8 mouse cellular contexts compared by ENCODE assay signal in genomic region chr10:79854801-79855541, GRCm38 (mm10). TPM values are rescaled to one million over a fixed set of nuclear protein-coding genes. Genes with fewer than 3 reads are reported as not detected.
DNase-seq lines count a peak whose midpoint lies in the region; ATAC-seq and TF ChIP-seq lines count a peak whose summit lies in the region.

No protein-coding gene starts in this region.

- intact Hi-C loops in left cerebral cortex, postnatal 4 days (cut with DNase I) = no loop called here
- intact Hi-C loops in left cerebral cortex, postnatal 36 days (cut with DNase I) = loop anchor here (1.0 to 2.0 kb wide), 2 partner anchors 20 to 88 kb away; partner anchors contain the start of genes Plppr3 and Prtn3

- TF ChIP-seq CTCF in cerebellum, adult 2 months (IDR thresholded peaks at IDR 0.05; ENCODE audit: borderline replicate concordance, insufficient read depth, low read depth, low read length) = no peak

- under 1% methylated on average over 83 of the region's 83 CpGs for WGBS in cerebellum, adult 2 months
- 0% methylated on average over 75 of the region's 83 CpGs for WGBS in liver, embryonic 16.5 days (ENCODE audit: insufficient replicate concordance)
- WGBS in neural tube, embryonic 14.5 days = under 1% methylated on average over 77 of the region's 83 CpGs

- peaks cover 40% of the 10 kb centered on the region for H3K4me1 ChIP-seq in cerebellum, adult 2 months (ENCODE audit: control insufficient read depth, insufficient read depth, low read length)
- peaks cover 59% of the 10 kb centered on the region for H3K4me1 ChIP-seq in liver, embryonic 16.5 days (ENCODE audit: control insufficient read depth, low read depth, low read length)
- peaks cover 58% of the 10 kb centered on the region for H3K4me1 ChIP-seq in neural tube, embryonic 14.5 days (ENCODE audit: control insufficient read depth, insufficient read depth, low read length)

- H3K27me3 ChIP-seq in cerebellum, adult 2 months (ENCODE audit: control insufficient read depth, insufficient read depth, low read length) = no peaks in the 10 kb centered on the region
- no peaks in the 10 kb centered on the region for H3K27me3 ChIP-seq in liver, embryonic 16.5 days (ENCODE audit: control insufficient read depth, insufficient read depth, low read depth, low read length)
- H3K27me3 ChIP-seq in neural tube, embryonic 14.5 days (ENCODE audit: control insufficient read depth, insufficient read depth, low read length) = no peaks in the 10 kb centered on the region

- peak overlapping the region; percentile 84 for H3K4me2 ChIP-seq in liver, embryonic 16.5 days (ENCODE audit: low read depth, low read length)
- peak overlapping the region; percentile 99 for H3K4me2 ChIP-seq in neural tube, embryonic 14.5 days (ENCODE audit: low read depth, low read length)

- DNase-seq in left cerebral cortex, postnatal 4 days = peak; percentile 79
- no peak for DNase-seq in left cerebral cortex, postnatal 36 days (ENCODE audit: low spot score in 2 of 2)
- DNase-seq in cerebellum, adult 2 months = no peak
- DNase-seq in gastrocnemius, adult 18-20 months (ENCODE audit: low spot score) = peak; percentile 63
- peak; percentile 84 for DNase-seq in thymus, postnatal 25 days

- H3K27ac ChIP-seq in cerebellum, adult 2 months (ENCODE audit: insufficient read depth, low read length) = peak overlapping the region; percentile 87
- peak overlapping the region; percentile 97 for H3K27ac ChIP-seq in liver, embryonic 16.5 days (ENCODE audit: low read length)
- peak overlapping the region; percentile 99 for H3K27ac ChIP-seq in neural tube, embryonic 14.5 days (ENCODE audit: low read depth, low read length)

- no peak for TF ChIP-seq POLR2A in cerebellum, adult 2 months (IDR thresholded peaks at IDR 0.05; ENCODE audit: borderline replicate concordance, insufficient read depth, low read length)

- peak overlapping the region; percentile 93 for H3K9ac ChIP-seq in liver, embryonic 16.5 days (ENCODE audit: low read depth, low read length)
- H3K9ac ChIP-seq in neural tube, embryonic 14.5 days (replicated peaks; ENCODE audit: low read depth, low read length) = peak overlapping the region; percentile 96

- H3K36me3 ChIP-seq in liver, embryonic 16.5 days (ENCODE audit: control insufficient read depth, insufficient read depth) = peaks cover 28% of the 10 kb centered on the region
- peaks cover 24% of the 10 kb centered on the region for H3K36me3 ChIP-seq in neural tube, embryonic 14.5 days (ENCODE audit: control insufficient read depth, insufficient read depth, low read length)

- no peaks in the 10 kb centered on the region for H3K9me3 ChIP-seq in liver, embryonic 16.5 days (replicated peaks; ENCODE audit: control insufficient read depth, low read length)
- H3K9me3 ChIP-seq in neural tube, embryonic 14.5 days (ENCODE audit: control insufficient read depth, low read length) = no peaks in the 10 kb centered on the region

- ATAC-seq in inflammation-experienced regulatory T-cells, adult 6 months = peak; percentile 23
- peak; percentile 12 for ATAC-seq in liver, embryonic 16.5 days (ENCODE audit: low read depth)
- ATAC-seq in neural tube, embryonic 14.5 days (ENCODE audit: low read depth) = peak; percentile 36

- peak overlapping the region; percentile 79 for H3K4me3 ChIP-seq in cerebellum, adult 2 months (replicated peaks; ENCODE audit: insufficient read depth, low read depth, low read length)
- H3K4me3 ChIP-seq in liver, embryonic 16.5 days (ENCODE audit: low read depth, low read length) = peak overlapping the region; percentile 98
- H3K4me3 ChIP-seq in neural tube, embryonic 14.5 days (ENCODE audit: low read depth, low read length) = peak overlapping the region; percentile 97

RNA-seq across cellular contexts. Expression of gene Ptbp1, which starts 0.7 kb away (rescaled TPM):
- 10 to 100 TPM; 91.7 to 92.7 TPM for total RNA-seq in left cerebral cortex, postnatal 4 days (2021)
- total RNA-seq in left cerebral cortex, postnatal 36 days (2021) = 10 to 100 TPM; 40.2 to 51.9 TPM
- polyA plus RNA-seq in cerebellum, adult 2 months (2012; rRNA removed) = 64.2 and 68.6 TPM in 2 replicates
- 10 to 100 TPM; 12.7 to 22.7 TPM for total RNA-seq in gastrocnemius, adult 18-20 months (2021)
- 100 to 1,000 TPM in 2 of 3 experiments, 10 to 100 TPM in 1; 97.4 to 169 (median 149) TPM for polyA plus RNA-seq in inflammation-experienced regulatory T-cells, adult 6 months (2017; shearing (Covaris generic))
- polyA plus RNA-seq in liver, embryonic 16.5 days (2015; fragmentation: Nextera tagmentation; extraction: Ambion mirVana) = 112 and 124 TPM in 2 replicates
- 36.9 and 53.5 TPM in 2 replicates for polyA plus RNA-seq in neural tube, embryonic 14.5 days (2014; fragmentation: Nextera tagmentation; extraction: Ambion mirVana)

RNA-seq across cellular contexts. Expression of gene Prtn3, which starts 19.3 kb away (rescaled TPM):
- 1 to 10 TPM; 6.9 to 7.0 TPM for total RNA-seq in left cerebral cortex, postnatal 4 days (2021)
- total RNA-seq in left cerebral cortex, postnatal 36 days (2021) = 1 to 10 TPM; 2.2 to 2.4 TPM
- 2.4 and 2.5 TPM in 2 replicates for polyA plus RNA-seq in cerebellum, adult 2 months (2012; rRNA removed)
- total RNA-seq in gastrocnemius, adult 18-20 months (2021) = not detected
- not detected for polyA plus RNA-seq in inflammation-experienced regulatory T-cells, adult 6 months (2017; shearing (Covaris generic))
- 96.8 and 106 TPM in 2 replicates for polyA plus RNA-seq in liver, embryonic 16.5 days (2015; fragmentation: Nextera tagmentation; extraction: Ambion mirVana)
- polyA plus RNA-seq in neural tube, embryonic 14.5 days (2014; fragmentation: Nextera tagmentation; extraction: Ambion mirVana) = 11.1 and 12.4 TPM in 2 replicates

RNA-seq across cellular contexts. Expression of gene Plppr3, which starts 19.5 kb away (rescaled TPM):
- 100 to 1,000 TPM; 277 to 305 TPM for total RNA-seq in left cerebral cortex, postnatal 4 days (2021)
- total RNA-seq in left cerebral cortex, postnatal 36 days (2021) = 10 to 100 TPM; 50.4 to 57.1 TPM
- polyA plus RNA-seq in cerebellum, adult 2 months (2012; rRNA removed) = 46.0 and 49.3 TPM in 2 replicates
- under 1 TPM; 0.11 to 0.17 TPM for total RNA-seq in gastrocnemius, adult 18-20 months (2021)
- 1 to 10 TPM; 1.6 to 3.3 (median 2.2) TPM for polyA plus RNA-seq in inflammation-experienced regulatory T-cells, adult 6 months (2017; shearing (Covaris generic))
- 4.8 and 5.1 TPM in 2 replicates for polyA plus RNA-seq in liver, embryonic 16.5 days (2015; fragmentation: Nextera tagmentation; extraction: Ambion mirVana)
- 299 and 327 TPM in 2 replicates for polyA plus RNA-seq in neural tube, embryonic 14.5 days (2014; fragmentation: Nextera tagmentation; extraction: Ambion mirVana)

RNA-seq across cellular contexts. Expression of gene Elane, which starts 31.1 kb away (rescaled TPM):
- not detected for total RNA-seq in left cerebral cortex, postnatal 4 days (2021)
- total RNA-seq in left cerebral cortex, postnatal 36 days (2021) = not detected
- 0.15 TPM in 1 of 2 replicates, not detected in the other for polyA plus RNA-seq in cerebellum, adult 2 months (2012; rRNA removed)
- not detected for total RNA-seq in gastrocnemius, adult 18-20 months (2021)
- polyA plus RNA-seq in inflammation-experienced regulatory T-cells, adult 6 months (2017; shearing (Covaris generic)) = not detected
- polyA plus RNA-seq in liver, embryonic 16.5 days (2015; fragmentation: Nextera tagmentation; extraction: Ambion mirVana) = 204 and 208 TPM in 2 replicates
- 0.55 TPM in 1 of 2 replicates, not detected in the other for polyA plus RNA-seq in neural tube, embryonic 14.5 days (2014; fragmentation: Nextera tagmentation; extraction: Ambion mirVana)

RNA-seq across cellular contexts. Expression of gene Misp, which starts 34.2 kb away (rescaled TPM):
- under 1 TPM; 0.46 to 0.76 TPM for total RNA-seq in left cerebral cortex, postnatal 4 days (2021)
- total RNA-seq in left cerebral cortex, postnatal 36 days (2021) = 1 to 10 TPM in 1 of 2 experiments, not detected in 1; 1.7 TPM
- polyA plus RNA-seq in cerebellum, adult 2 months (2012; rRNA removed) = 0.29 and 0.41 TPM in 2 replicates
- under 1 TPM in 1 of 2 experiments, not detected in 1; 0.40 TPM for total RNA-seq in gastrocnemius, adult 18-20 months (2021)
- polyA plus RNA-seq in inflammation-experienced regulatory T-cells, adult 6 months (2017; shearing (Covaris generic)) = not detected
- 0.43 and 1.4 TPM in 2 replicates for polyA plus RNA-seq in liver, embryonic 16.5 days (2015; fragmentation: Nextera tagmentation; extraction: Ambion mirVana)
- 0.35 and 0.36 TPM in 2 replicates for polyA plus RNA-seq in neural tube, embryonic 14.5 days (2014; fragmentation: Nextera tagmentation; extraction: Ambion mirVana)

Comparison
In these comparisons a context has a peak if more than half of its experiments do, and no peak if none do; other contexts are left out.
1. DNase-seq: peak in left cerebral cortex, postnatal 4 days (single experiment), gastrocnemius, adult 18-20 months (single experiment) and thymus, postnatal 25 days (single experiment); none in left cerebral cortex, postnatal 36 days (0 of 2) and cerebellum, adult 2 months (0 of 2).
2. Peak in every context shown above with its lines, with median percentiles within 50 percentile points of each other: H3K27ac ChIP-seq, H3K4me3 ChIP-seq and ATAC-seq.